Mouse (Mus musculus) heart, postnatal 10 days (tissue): ENCODE data around the gene Tnfrsf22. TPM values are rescaled to one million over a fixed set of nuclear protein-coding genes. Genes with fewer than 3 reads are reported as not detected.

ENCODE experiments used
- total RNA-seq, 2 experiments: library from RNA; stranded (reverse); gene quantifications; 2 replicates each; pipeline ENCODE4 v1.2.3; 2021

Gene Tnfrsf22
- total RNA-seq, 2 experiments from 2014 or later = 2.5 to 3.2 TPM

Other genes with a start within 250 kb of the Tnfrsf22 start
- gene Cdkn1c, start 188.6 kb downstream of the Tnfrsf22 start, total RNA-seq = 10 to 100 TPM; 47.2 to 48.0 TPM
- under 1 TPM; 0.43 to 0.50 TPM for gene Slc22a18, start 175.9 kb downstream of the Tnfrsf22 start, total RNA-seq
- gene Phlda2, start 146.5 kb downstream of the Tnfrsf22 start, total RNA-seq = not detected
- 100 to 1,000 TPM; 192 to 197 TPM for gene Nap1l4, start 100.6 kb downstream of the Tnfrsf22 start, total RNA-seq
- gene Cars, start 49.6 kb downstream of the Tnfrsf22 start, total RNA-seq = 10 to 100 TPM; 20.3 to 26.8 TPM
- 1 to 10 TPM; 1.0 to 1.1 TPM for gene Tnfrsf26, start 20.9 kb downstream of the Tnfrsf22 start, total RNA-seq
- gene Tnfrsf23, start 36.2 kb upstream of the Tnfrsf22 start, total RNA-seq = 1 to 10 TPM; 2.4 to 2.6 TPM
- gene Osbpl5, start 107.3 kb upstream of the Tnfrsf22 start, total RNA-seq = 10 to 100 TPM; 28.7 to 32.2 TPM
- not detected for gene Mrgprg, start 117.3 kb upstream of the Tnfrsf22 start, total RNA-seq
- 1 to 10 TPM; 1.8 to 2.3 TPM for gene Mrgpre, start 134.8 kb upstream of the Tnfrsf22 start, total RNA-seq
- gene Nadsyn1, start 173.2 kb upstream of the Tnfrsf22 start, total RNA-seq = 1 to 10 TPM; 6.3 to 8.0 TPM
- gene Dhcr7, start 173.5 kb upstream of the Tnfrsf22 start, total RNA-seq = 10 to 100 TPM in 1 of 2 experiments, 1 to 10 TPM in 1; 9.9 to 10.9 TPM
- not detected for gene Gm498, start 217.2 kb upstream of the Tnfrsf22 start, total RNA-seq